Mouse (Mus musculus) neural tube, embryonic 12.5 days (tissue): ENCODE data around the gene Atp5l. TPM values are rescaled to one million over a fixed set of nuclear protein-coding genes. Genes with fewer than 3 reads are reported as not detected.

Source experiments
- ATAC-seq: fragments of 200-750 bp; cut with Nextera tagmentation; 2 replicates; pipeline ENCODE4 v1.8.0; 2017; ENCODE audit warnings: low read depth, mild to moderate bottlenecking, moderate TSS enrichment, moderate library complexity; ENCODE audit not compliant: low FRiP score
- H3K27ac ChIP-seq: fragments of 300-500 bp; sonication (generic); 2 replicates; pipeline ENCODE4 v1.5.1; 2016
- H3K27me3 ChIP-seq: fragments of 300-500 bp; sonication (generic); replicated peaks from 2 replicates; pipeline ENCODE4 v1.6.1; 2016; ENCODE audit warnings: mild to moderate bottlenecking
- H3K36me3 ChIP-seq: fragments of 300-500 bp; sonication (generic); 2 replicates; pipeline ENCODE4 v1.6.1; 2016; ENCODE audit warnings: mild to moderate bottlenecking
- H3K4me1 ChIP-seq: fragments of 300-500 bp; sonication (generic); 2 replicates; pipeline ENCODE4 v1.6.1; 2016
- H3K4me2 ChIP-seq: fragments of 300-500 bp; sonication (generic); replicated peaks from 2 replicates; pipeline ENCODE4 v1.6.1; 2016; ENCODE audit warnings: mild to moderate bottlenecking
- H3K4me3 ChIP-seq: fragments of 300-500 bp; sonication (generic); 2 replicates; pipeline ENCODE4 v1.5.1; 2016
- H3K9ac ChIP-seq: fragments of 300-500 bp; sonication (generic); 2 replicates; pipeline ENCODE4 v1.6.1; 2016; ENCODE audit warnings: mild to moderate bottlenecking
- H3K9me3 ChIP-seq: fragments of 300-500 bp; sonication (generic); 2 replicates; pipeline ENCODE4 v1.6.1; 2016; ENCODE audit warnings: mild to moderate bottlenecking
- WGBS: fragments of 180-500 bp; shearing (Covaris S2); methylation state at CpG from one replicate; pipeline ENCODE4 v1.1.7; 2016; 5-methylcytosine and 5-hydroxymethylcytosine counted together
- polyA plus RNA-seq: library from polyadenylated mRNA; unstranded; fragments of >200 nt; fragmentation: Nextera tagmentation; extraction: Ambion mirVana; gene quantifications from 2 replicates; pipeline ENCODE4 v1.2.1, GENCODE M21; 2016

Gene Atp5l
- polyA plus RNA-seq, 1 experiment from 2014 or later: 602 TPM

- Histone ChIP-seq H3K27ac (peak overlapping the region; percentile 43; the same call in 1 of the 2 replicates), H3K4me2 (peak overlapping the region; percentile 91), H3K4me3 (peak overlapping the region; percentile 97), H3K27me3 (no peaks in the 10 kb centered on the region), H3K36me3 (peaks cover 2% of the 10 kb centered on the region; the same call in 1 of the 2 replicates), H3K9me3 (no peaks in the 10 kb centered on the region), H3K4me1 (peaks cover 5% of the 10 kb centered on the region), H3K9ac (peak overlapping the region; percentile 92)
- 1% methylated on average over 8 of the region's 8 CpGs for WGBS
- peak; percentile 85 for ATAC-seq
Measured at GRCm38 (mm10) chr9:44921123-44921468, 554 bp upstream of the Atp5l start.

DNA sequence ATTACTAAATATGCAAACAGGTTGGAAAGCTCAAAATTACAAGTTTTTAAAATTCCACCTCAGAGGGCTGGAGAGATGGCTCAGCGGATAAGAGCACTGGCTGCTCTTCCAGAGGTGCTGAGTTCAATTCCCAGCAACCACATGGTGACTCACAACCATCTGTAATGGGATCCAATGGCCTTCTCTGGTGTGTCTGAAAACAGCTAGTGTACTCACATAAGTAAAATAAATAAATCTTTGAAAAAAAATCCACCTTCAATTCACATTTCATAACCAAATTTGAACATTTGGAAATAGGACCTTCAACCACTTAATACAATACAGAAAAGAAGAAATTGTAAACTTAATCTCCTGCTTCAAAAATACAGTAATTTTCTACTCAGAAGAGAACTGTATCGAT, 936 bp downstream of the Atp5l start:
- Histone ChIP-seq H3K9ac (peak overlapping the region; percentile 92), H3K27me3 (no peaks in the 10 kb centered on the region), H3K4me1 (peaks cover 14% of the 10 kb centered on the region), H3K9me3 (no peaks in the 10 kb centered on the region), H3K36me3 (no peaks in the 10 kb centered on the region), H3K27ac (no peak overlapping the region), H3K4me2 (peak overlapping the region; percentile 91), H3K4me3 (peak overlapping the region; percentile 97)
- no peak for ATAC-seq
- WGBS: 44% methylated on average over 2 of the region's 2 CpGs

- H3K27ac ChIP-seq: no peak overlapping the region
- WGBS: 54% methylated on average over 1 of the region's 1 CpGs
- H3K9me3 ChIP-seq: no peaks in the 10 kb centered on the region
Measured at GRCm38 (mm10) chr9:44916196-44916595, 4.3 kb downstream of the Atp5l start.

GRCm38 (mm10) chr9:44914706-44915105, 5.8 kb downstream of the Atp5l start:
- H3K27ac ChIP-seq: no peak overlapping the region
- WGBS: 39% methylated on average over 4 of the region's 4 CpGs

More at GRCm38 (mm10) chr9:44916196-44916595, 4.3 kb downstream of the Atp5l start:
- no peak overlapping the region for H3K4me3 ChIP-seq
- no peak for ATAC-seq
- no peak overlapping the region for H3K4me2 ChIP-seq
- no peaks in the 10 kb centered on the region for H3K27me3 ChIP-seq
- peaks cover 16% of the 10 kb centered on the region for H3K36me3 ChIP-seq
- H3K9ac ChIP-seq: no peak overlapping the region
- peaks cover 14% of the 10 kb centered on the region for H3K4me1 ChIP-seq

GRCm38 (mm10) chr9:44911365-44911764, 9.2 kb downstream of the Atp5l start:
- peaks cover 30% of the 10 kb centered on the region for H3K36me3 ChIP-seq
- no peaks in the 10 kb centered on the region for H3K9me3 ChIP-seq
- no peak for ATAC-seq
- H3K4me1 ChIP-seq: peaks cover 10% of the 10 kb centered on the region
- no peak overlapping the region for H3K27ac ChIP-seq
- H3K9ac ChIP-seq: no peak overlapping the region
- no peak overlapping the region for H3K4me3 ChIP-seq
- H3K4me2 ChIP-seq: no peak overlapping the region
- no peaks in the 10 kb centered on the region for H3K27me3 ChIP-seq
- WGBS: 93% methylated on average over 4 of the region's 4 CpGs

More at GRCm38 (mm10) chr9:44914706-44915105, 5.8 kb downstream of the Atp5l start:
- ATAC-seq: no peak
- Histone ChIP-seq H3K36me3 (peaks cover 26% of the 10 kb centered on the region), H3K9me3 (no peaks in the 10 kb centered on the region), H3K4me3 (no peak overlapping the region), H3K4me1 (peaks cover 14% of the 10 kb centered on the region), H3K27me3 (no peaks in the 10 kb centered on the region), H3K4me2 (no peak overlapping the region; the same call in 1 of the 2 replicates), H3K9ac (no peak overlapping the region)

DNA sequence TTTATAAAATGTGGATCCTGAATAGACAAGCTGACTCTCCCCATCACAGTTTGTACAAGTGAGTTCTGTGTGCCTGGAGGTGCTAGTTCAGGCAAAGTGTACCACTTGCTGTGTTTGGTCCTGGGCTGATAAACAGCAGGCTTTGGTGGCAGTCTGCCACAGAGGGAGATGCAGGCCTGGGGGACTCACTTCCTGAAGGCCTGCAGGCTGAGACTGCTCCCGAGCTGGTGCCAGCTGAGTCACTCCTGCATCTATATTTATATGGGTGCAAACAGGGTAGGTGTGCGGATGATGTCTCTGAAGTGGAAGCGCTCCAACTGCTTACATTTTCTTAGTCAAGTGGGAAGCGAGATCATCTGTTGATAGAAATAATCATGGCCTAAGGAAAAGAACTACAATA, 14.9 kb downstream of the Atp5l start:
- ATAC-seq: no peak
- no peak overlapping the region for H3K27ac ChIP-seq
- no peaks in the 10 kb centered on the region for H3K4me1 ChIP-seq
- H3K4me2 ChIP-seq: no peak overlapping the region
- no peaks in the 10 kb centered on the region for H3K27me3 ChIP-seq
- H3K9me3 ChIP-seq: no peaks in the 10 kb centered on the region
- no peak overlapping the region for H3K4me3 ChIP-seq
- no peak overlapping the region for H3K9ac ChIP-seq
- H3K36me3 ChIP-seq: peaks cover 9% of the 10 kb centered on the region
- 87% methylated on average over 4 of the region's 4 CpGs for WGBS

- H3K4me3 ChIP-seq: no peak overlapping the region
- no peak overlapping the region for H3K9ac ChIP-seq
- ATAC-seq: no peak
- H3K9me3 ChIP-seq: no peaks in the 10 kb centered on the region
- no peaks in the 10 kb centered on the region for H3K4me1 ChIP-seq
- H3K27me3 ChIP-seq: no peaks in the 10 kb centered on the region
- H3K27ac ChIP-seq: no peak overlapping the region
- 73% methylated on average over 5 of the region's 5 CpGs for WGBS
- H3K4me2 ChIP-seq: no peak overlapping the region
- H3K36me3 ChIP-seq: 0 out of 2 replicates have a peak, but pooled peaks cover 5% of the 10 kb centered on the region
Measured at GRCm38 (mm10) chr9:44904964-44905363, 15.6 kb downstream of the Atp5l start.

DNA sequence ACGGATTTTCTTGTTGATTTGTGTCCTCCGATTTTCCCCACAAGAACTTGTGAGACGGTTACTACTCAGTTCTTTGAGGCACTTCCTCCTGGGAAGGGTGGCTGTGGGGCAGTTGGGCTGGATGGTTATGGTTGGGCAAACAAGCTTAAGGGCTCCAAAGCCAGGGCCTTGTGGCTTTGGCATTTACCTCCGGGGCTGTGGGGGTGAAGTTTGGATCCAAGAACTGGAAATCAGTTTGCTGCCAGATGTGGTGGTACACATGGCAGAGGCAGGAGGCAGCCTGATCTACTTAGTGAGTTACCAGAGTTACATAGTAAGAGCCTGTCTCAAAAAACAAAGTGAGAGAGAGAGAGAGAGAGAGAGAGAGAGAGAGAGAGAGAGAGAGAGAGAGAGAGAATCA, 16.7 kb downstream of the Atp5l start:
- H3K27ac ChIP-seq: no peak overlapping the region
- H3K27me3 ChIP-seq: no peaks in the 10 kb centered on the region
- H3K4me3 ChIP-seq: no peak overlapping the region
- H3K9me3 ChIP-seq: no peaks in the 10 kb centered on the region
- no peak overlapping the region for H3K4me2 ChIP-seq
- WGBS: 82% methylated on average over 4 of the region's 4 CpGs
- no peak overlapping the region for H3K9ac ChIP-seq
- H3K4me1 ChIP-seq: no peaks in the 10 kb centered on the region
- no peak for ATAC-seq
- no peaks in the 10 kb centered on the region for H3K36me3 ChIP-seq

DNA sequence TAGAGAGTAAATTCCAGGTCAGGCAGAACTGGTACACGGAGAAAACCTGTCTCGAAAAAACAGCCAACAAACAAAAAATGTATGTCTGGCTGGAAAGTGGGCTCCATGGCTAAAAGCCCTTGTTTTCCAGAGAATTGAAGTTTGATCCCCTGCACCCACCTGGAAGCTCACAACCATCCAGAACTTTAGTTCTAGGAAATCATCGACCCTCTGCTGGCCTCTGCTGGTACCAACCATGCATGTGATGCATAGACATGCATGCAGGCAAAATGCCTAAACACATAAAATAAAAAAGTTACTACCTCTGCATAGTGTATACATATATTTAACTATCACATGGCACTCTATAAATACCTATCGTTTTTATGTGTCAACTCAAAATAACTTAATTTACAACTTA, 20.1 kb downstream of the Atp5l start:
- no peak for ATAC-seq

DNA sequence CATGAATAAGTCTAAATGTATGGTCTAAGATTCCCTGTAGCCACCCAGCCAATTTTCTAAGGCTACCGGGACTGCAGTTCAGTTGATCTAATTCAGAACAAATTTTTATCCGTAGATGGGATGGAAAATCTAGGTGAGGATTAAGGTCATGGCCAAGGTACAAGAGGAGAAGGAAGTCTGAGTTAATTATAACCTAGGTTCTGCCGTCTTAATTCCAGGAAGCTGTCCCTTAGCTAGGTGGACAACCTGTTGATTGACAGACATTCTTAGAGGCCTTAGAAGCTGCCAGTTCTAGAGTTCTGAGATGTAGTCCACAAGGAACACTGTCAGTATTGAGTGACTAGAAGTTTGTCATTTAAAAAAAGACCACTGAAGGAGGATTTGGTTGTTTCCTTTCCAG, 20.8 kb downstream of the Atp5l start:
- Histone ChIP-seq H3K27ac (no peak overlapping the region), H3K9ac (no peak overlapping the region), H3K9me3 (no peaks in the 10 kb centered on the region), H3K4me2 (no peak overlapping the region), H3K4me1 (no peaks in the 10 kb centered on the region), H3K27me3 (no peaks in the 10 kb centered on the region), H3K4me3 (no peak overlapping the region), H3K36me3 (no peaks in the 10 kb centered on the region)
- 85% methylated on average over 3 of the region's 3 CpGs for WGBS
- no peak for ATAC-seq

More for the DNA sequence above, 20.1 kb downstream of the Atp5l start:
- no peaks in the 10 kb centered on the region for H3K36me3 ChIP-seq
- no peak overlapping the region for H3K9ac ChIP-seq
- H3K4me2 ChIP-seq: no peak overlapping the region
- 77% methylated on average over 4 of the region's 4 CpGs for WGBS
- no peaks in the 10 kb centered on the region for H3K27me3 ChIP-seq
- no peaks in the 10 kb centered on the region for H3K9me3 ChIP-seq
- H3K4me3 ChIP-seq: no peak overlapping the region
- H3K4me1 ChIP-seq: no peaks in the 10 kb centered on the region
- no peak overlapping the region for H3K27ac ChIP-seq

GRCm38 (mm10) chr9:44897024-44897423, 23.5 kb downstream of the Atp5l start:
- ATAC-seq: no peak
- Histone ChIP-seq H3K9ac (no peak overlapping the region), H3K27ac (no peak overlapping the region), H3K4me1 (no peaks in the 10 kb centered on the region), H3K27me3 (no peaks in the 10 kb centered on the region), H3K4me2 (no peak overlapping the region), H3K36me3 (no peaks in the 10 kb centered on the region), H3K9me3 (no peaks in the 10 kb centered on the region), H3K4me3 (no peak overlapping the region)
- WGBS: 59% methylated on average over 4 of the region's 4 CpGs

DNA sequence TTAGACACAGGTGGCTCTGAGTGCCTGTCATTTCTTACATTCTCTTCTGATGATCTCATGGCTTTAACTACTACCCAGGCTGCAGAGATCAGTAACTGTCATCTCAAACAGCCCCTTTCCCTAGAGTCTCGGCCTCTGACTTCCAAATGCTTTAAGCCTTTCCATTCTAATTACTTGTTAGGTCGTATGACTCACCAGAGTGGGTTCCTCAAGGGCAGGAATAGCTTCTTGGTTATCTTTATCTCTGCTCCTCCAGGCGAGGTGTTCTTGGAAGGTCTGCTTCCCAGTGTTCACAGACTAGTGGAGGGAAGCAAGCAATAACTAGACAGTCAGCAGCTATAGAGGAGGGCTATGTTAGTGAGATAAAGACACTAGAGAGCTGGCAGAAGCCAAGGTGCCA, 27.9 kb downstream of the Atp5l start:
- WGBS: 76% methylated on average over 3 of the region's 3 CpGs
- no peak for ATAC-seq
- H3K9ac ChIP-seq: no peak overlapping the region
- H3K27me3 ChIP-seq: no peaks in the 10 kb centered on the region
- no peak overlapping the region for H3K27ac ChIP-seq
- no peak overlapping the region for H3K4me2 ChIP-seq
- H3K9me3 ChIP-seq: no peaks in the 10 kb centered on the region
- no peak overlapping the region for H3K4me3 ChIP-seq
- no peaks in the 10 kb centered on the region for H3K4me1 ChIP-seq
- H3K36me3 ChIP-seq: no peaks in the 10 kb centered on the region

DNA sequence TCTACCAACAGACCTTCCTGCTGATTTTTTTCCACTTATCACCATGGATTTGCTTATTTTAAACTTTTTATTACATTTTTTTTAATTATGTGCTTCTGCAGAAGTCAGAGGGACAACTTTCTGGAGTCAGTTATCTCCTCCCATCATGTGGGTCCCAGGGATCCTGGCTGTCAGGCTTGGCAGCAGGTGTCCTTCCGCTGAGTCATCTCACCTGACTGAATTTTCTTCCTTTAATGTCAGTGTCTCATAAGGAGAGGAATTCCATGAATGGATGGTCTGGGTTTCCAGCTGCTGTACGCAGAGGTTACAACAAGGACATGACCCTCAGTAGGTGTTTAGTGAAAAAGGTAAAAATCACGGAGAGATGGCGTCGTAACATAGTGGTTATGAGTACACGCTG, 29.3 kb downstream of the Atp5l start:
- Histone ChIP-seq H3K4me1 (no peaks in the 10 kb centered on the region), H3K9ac (no peak overlapping the region), H3K9me3 (no peaks in the 10 kb centered on the region), H3K4me2 (no peak overlapping the region), H3K4me3 (no peak overlapping the region), H3K27ac (no peak overlapping the region), H3K27me3 (no peaks in the 10 kb centered on the region), H3K36me3 (no peaks in the 10 kb centered on the region)
- WGBS: 80% methylated on average over 6 of the region's 6 CpGs
- ATAC-seq: no peak
